Mouse (Mus musculus) erythroblast, embryonic 14.5 days (primary cell): ENCODE results near the gene 1110051M20Rik.

ENCODE experiments used
- GATA1 ChIP-seq: IDR thresholded peaks from 2 replicates; pipeline ENCODE4 v1.6.1; 2012; ENCODE audit warnings: low read length, inconsistent platforms, mixed read lengths
- TAL1 ChIP-seq: IDR thresholded peaks from 3 replicates; pipeline ENCODE4 v1.6.1; 2012; ENCODE audit warnings: low read length, inconsistent platforms, mixed read lengths

DNA sequence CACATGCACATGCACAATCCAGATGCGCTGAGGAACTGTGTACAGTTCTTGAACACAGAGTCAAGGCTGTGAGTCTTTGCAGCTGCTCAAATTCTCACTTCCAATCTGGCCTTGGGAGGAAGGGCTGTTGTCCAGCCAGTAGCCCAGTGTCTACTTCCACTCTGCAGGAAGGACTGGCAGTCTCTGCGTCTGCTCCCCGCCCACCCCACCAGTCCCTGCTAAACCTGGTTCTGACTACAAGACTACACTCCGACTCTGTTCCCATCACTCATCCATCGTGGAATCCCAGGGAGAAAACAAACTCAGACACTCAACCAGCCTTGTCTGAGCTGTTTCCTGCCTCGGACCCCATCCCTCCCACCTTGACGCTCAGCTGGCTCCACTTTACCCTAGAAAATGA lies 31.3 kb upstream of the 1110051M20Rik start:
- TF ChIP-seq TAL1 (no peak), GATA1 (no peak)
